Mouse (Mus musculus) adrenal gland (tissue): Measurements from ENCODE around the gene Rin1.
"Not testable (repeated sequence)": the region's sequence is repeated elsewhere in the genome, so short reads cannot be mapped to it uniquely, and the experiment has no call there.

Experiments used
- intact Hi-C: fragments of 180-260 bp; cut with DNase I; formaldehyde crosslinking; loops from one replicate; pipeline ENCODE4 v1.15.1; 2025

The Rin1 gene

DNA sequence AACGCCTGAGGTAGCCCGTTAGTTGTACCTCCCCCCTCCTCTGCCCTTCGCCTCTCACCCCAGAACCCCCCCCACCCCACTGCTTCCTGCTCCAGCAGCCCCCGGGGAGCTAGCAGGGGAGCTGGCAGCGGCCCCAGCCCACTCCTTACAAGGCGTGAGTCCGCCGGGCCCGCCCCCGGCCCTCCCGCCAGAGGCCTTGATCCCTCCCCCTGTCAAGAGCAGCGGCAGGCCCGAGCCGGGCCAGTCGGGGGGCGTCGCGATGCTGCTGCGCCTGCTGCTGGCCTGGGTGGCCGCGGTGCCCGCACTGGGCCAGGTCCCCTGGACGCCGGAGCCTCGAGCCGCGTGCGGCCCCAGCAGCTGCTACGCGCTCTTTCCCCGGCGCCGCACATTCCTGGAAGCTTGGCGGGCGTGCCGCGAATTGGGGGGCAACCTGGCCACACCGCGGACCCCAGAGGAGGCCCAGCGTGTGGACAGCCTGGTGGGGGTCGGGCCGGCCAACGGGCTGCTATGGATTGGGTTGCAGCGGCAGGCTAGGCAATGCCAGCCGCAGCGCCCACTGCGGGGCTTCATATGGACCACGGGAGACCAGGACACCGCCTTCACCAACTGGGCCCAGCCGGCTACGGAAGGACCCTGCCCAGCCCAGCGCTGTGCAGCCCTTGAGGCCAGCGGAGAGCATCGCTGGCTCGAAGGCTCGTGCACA, 17.7 kb downstream of the Rin1 start, which contains the start of gene Cd248:
TSS of gene Cd248 (plus strand) at position 212 of the 703 bp plus-strand sequence.
- intact Hi-C loops = no loop called here

DNA sequence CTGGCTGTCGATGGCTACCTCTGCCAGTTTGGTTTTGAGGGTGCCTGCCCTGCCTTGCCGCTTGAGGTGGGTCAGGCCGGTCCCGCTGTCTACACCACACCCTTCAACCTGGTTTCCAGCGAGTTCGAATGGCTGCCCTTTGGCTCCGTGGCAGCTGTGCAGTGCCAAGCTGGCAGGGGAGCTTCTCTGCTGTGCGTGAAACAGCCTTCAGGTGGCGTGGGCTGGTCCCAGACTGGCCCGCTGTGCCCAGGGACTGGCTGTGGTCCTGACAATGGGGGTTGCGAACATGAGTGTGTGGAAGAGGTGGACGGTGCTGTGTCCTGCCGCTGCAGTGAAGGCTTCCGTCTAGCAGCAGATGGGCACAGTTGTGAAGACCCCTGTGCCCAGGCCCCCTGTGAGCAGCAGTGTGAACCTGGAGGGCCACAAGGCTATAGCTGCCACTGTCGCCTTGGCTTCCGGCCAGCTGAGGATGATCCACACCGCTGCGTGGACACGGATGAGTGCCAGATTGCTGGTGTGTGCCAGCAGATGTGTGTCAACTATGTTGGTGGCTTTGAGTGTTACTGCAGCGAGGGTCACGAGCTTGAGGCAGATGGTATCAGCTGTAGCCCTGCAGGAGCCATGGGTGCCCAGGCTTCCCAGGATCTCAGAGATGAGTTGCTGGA, 18.4 kb downstream of the Rin1 start:
- intact Hi-C loops = no loop called here

- intact Hi-C loops = no loop called here
Measured at GRCm38 (mm10) chr19:5069486-5069885, 19.2 kb downstream of the Rin1 start.

DNA sequence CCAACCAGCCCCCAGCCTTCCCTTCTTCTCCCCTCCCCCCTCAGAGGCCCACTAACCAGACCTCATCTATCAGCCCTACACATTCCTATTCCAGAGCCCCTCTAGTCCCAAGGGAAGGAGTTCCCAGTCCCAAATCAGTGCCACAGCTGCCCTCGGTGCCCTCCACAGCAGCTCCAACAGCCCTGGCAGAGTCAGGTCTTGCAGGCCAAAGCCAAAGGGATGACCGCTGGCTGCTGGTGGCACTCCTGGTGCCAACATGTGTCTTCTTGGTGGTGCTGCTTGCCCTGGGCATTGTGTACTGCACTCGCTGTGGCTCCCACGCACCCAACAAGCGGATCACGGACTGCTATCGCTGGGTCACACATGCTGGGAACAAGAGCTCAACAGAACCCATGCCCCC, 19.7 kb downstream of the Rin1 start:
- intact Hi-C loops = loop anchor here (5.0 kb wide), 1 partner anchor 53 kb away; no protein-coding TSS in a partner anchor

- intact Hi-C loops = loop anchor here (5.0 kb wide), 1 partner anchor 54 kb away; no protein-coding TSS in a partner anchor
Measured at GRCm38 (mm10) chr19:5071077-5071476, 20.8 kb downstream of the Rin1 start.

- intact Hi-C loops = loop anchor here (5.0 kb wide), 1 partner anchor 54 kb away; no protein-coding TSS in a partner anchor
Measured at GRCm38 (mm10) chr19:5071545-5072369, 21.5 kb downstream of the Rin1 start.

- intact Hi-C loops = loop anchor here (5.0 kb wide), 1 partner anchor 55 kb away; no protein-coding TSS in a partner anchor
Measured at GRCm38 (mm10) chr19:5072389-5073019, 22.2 kb downstream of the Rin1 start.

GRCm38 (mm10) chr19:5073028-5073427, 22.7 kb downstream of the Rin1 start:
- intact Hi-C loops = loop anchor here (5.0 kb wide), 1 partner anchor 56 kb away; no protein-coding TSS in a partner anchor

- intact Hi-C loops = loop anchor here (5.0 kb wide), 1 partner anchor 56 kb away; no protein-coding TSS in a partner anchor
Measured at GRCm38 (mm10) chr19:5073518-5073917, 23.2 kb downstream of the Rin1 start.

- intact Hi-C loops = no loop called here
Measured at GRCm38 (mm10) chr19:5079279-5079678, 29.0 kb downstream of the Rin1 start.

DNA sequence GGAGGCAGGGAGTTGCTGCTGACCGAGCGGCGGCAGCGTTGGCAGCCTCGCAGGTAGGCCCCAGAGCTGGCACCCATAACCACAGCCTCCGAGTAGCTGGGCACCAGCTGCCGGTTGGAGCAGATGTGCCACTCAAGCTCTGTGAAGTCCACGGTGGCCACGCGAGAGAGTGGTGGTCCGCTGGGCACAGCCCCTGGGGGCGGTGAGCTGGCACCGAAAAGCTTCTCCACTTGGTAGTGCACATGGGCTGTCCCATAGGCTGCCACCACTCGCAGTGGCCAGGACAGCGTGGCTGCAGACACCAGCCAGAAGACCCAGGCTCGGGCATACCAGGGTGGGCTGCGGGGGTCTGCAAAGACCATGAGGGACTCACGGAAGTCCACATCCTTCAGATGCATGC, 31.7 kb downstream of the Rin1 start:
- intact Hi-C loops = no loop called here

DNA sequence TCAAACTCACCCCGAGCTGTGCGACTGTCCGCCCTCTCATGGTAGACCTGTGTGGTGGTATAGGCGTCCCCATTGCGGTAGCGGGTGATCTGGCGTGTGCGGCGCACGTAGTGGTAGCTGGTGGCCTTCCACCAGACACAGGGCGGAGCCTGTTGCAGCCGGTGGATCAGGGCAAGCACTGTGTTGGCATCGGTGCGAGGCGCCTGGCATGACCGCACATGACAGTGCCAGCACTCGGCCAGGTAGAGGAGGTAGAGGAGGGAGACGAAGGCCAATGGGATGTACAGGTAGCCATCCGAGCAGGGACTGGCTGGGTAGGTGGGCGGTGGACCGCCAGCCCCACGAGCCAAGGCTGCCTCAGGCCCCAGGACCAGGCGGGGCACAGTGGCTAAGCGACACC, 32.3 kb downstream of the Rin1 start:
- intact Hi-C loops = no loop called here

DNA sequence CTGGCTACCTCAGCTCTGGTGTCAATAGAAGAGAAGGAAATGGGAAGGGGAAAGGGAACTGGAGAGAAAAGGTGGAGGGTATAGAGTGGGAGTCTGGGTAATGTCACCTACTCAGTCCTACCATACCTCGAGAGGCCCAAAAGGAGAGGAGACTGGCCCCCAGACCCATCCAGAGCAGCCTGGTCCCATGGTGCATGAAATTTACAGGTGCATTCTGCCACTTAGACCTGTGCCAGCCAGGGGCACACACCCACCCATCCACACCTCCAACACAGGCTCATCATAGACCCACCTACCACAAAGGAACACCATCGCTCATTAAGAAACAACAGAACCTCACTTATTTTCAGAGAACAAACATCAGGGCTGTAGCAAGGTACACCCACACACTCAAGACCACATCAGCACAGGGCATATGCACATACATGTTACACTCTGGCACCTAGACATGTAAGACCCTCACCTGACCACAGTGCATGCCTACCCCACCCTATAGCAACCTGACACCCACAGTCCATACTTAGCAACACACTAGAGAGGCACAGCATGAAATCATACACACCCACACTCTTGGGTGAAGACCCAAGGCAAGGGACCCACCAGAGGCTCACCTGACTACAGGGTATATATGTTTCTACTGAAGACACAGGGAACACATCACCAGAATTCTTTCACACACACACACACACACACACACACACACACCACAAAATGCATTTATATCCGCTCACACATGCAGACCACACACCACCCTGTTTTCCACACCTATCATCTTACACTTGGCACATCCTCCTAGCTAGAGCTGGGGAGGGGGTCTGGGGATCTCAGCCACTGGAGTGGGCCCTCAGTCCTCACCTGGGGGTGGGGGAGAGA, 33.9 kb downstream of the Rin1 start:
- intact Hi-C loops = no loop called here

- intact Hi-C loops = no loop called here
Measured at GRCm38 (mm10) chr19:5084834-5085144, 34.5 kb downstream of the Rin1 start.

GRCm38 (mm10) chr19:5085145-5085863, 35.0 kb downstream of the Rin1 start, which contains the start of gene Tmem151a:
TSS of gene Tmem151a (minus strand) at chr19:5085531.
- intact Hi-C loops = no loop called here

DNA sequence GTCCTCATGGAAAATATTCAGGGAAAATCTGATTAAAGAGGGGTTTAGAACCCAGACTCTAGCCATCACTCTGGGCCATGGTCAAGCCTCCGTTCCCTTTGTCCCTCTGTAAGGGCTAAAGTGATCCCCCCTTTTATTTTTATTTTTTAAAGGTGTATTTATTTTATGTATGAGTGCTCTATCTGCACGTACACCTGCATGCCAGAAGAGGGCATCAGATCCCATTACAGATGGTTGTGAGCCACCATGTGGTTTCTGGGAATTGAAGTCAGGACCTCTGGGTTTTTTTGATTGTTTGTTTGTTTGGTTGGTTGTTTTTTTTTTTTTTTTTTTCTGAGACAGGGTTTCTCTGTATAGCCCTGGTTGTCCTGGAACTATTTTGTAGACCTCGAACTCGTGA, 36.3 kb downstream of the Rin1 start:
- intact Hi-C loops = not testable (repeated sequence)

- intact Hi-C loops = no loop called here
Measured at GRCm38 (mm10) chr19:5087884-5088728, 37.8 kb downstream of the Rin1 start, which contains the start of gene Yif1a. TSS of gene Yif1a (plus strand) at chr19:5088538.

DNA sequence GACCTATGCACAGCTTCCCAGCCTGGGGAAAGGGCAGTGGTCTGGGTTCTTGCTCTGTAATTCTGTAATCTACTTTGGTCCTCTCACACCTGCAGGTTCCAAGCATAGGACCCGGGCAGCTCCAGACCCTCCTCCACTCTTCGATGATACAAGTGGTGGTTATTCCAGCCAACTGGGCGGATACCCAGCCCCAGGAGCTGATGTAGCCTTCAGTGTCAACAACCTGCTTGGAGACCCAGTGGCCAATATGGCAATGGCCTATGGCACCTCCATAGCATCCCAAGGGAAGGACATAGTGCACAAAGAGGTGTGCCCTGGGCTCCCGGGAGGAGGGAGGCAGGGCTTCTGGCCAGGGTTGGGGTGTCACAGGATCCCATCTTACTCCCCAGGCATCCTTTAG, 39.0 kb downstream of the Rin1 start:
- intact Hi-C loops = no loop called here

DNA sequence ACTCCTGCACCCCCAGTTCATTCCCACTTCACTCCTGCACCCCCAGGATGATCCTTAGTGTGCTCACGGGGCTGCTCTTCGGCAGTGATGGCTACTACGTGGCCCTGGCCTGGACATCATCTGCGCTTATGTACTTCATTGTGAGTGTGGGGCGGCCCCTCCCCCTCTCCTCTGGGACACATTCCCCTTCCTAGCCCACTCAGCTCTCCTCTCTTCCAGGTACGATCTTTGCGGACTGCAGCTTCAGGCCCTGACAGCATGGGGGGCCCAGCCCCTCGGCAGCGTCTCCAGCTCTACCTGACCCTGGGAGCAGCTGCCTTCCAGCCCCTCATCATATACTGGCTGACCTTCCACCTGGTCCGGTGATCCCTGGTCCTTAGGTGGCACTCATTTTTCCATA, 41.8 kb downstream of the Rin1 start:
- intact Hi-C loops = no loop called here
